Mouse (Mus musculus) hindbrain, postnatal 0 days (tissue): ENCODE results near the gene Got1. TPM values are rescaled to one million over a fixed set of nuclear protein-coding genes. Genes with fewer than 3 reads are reported as not detected.

Experiments used
- ATAC-seq: fragments of 200-750 bp; cut with Nextera tagmentation; 2 replicates; pipeline ENCODE4 v1.8.0; 2017; ENCODE audit warnings: mild to moderate bottlenecking, moderate TSS enrichment, moderate library complexity
- DNase-seq: peaks from one replicate; pipeline ENCODE4 v3.0.0-alpha.2; 2015; ENCODE audit warnings: low spot score
- H3K27ac ChIP-seq: fragments of 300-500 bp; sonication (generic); 2 replicates; pipeline ENCODE4 v1.5.1; 2014; ENCODE audit warnings: mild to moderate bottlenecking
- H3K27me3 ChIP-seq: fragments of 300-500 bp; sonication (generic); 2 replicates; pipeline ENCODE4 v1.6.1; 2014; ENCODE audit warnings: low read length, mixed read lengths; ENCODE audit not compliant: insufficient read depth
- H3K36me3 ChIP-seq: fragments of 300-500 bp; sonication (generic); 2 replicates; pipeline ENCODE4 v1.6.1; 2014; ENCODE audit warnings: low read length, mixed read lengths; ENCODE audit not compliant: insufficient read depth
- H3K4me1 ChIP-seq: fragments of 300-500 bp; sonication (generic); 2 replicates; pipeline ENCODE4 v1.6.1; 2014; ENCODE audit warnings: antibody characterized with exemption, low read length, mixed read lengths; ENCODE audit not compliant: insufficient read depth
- H3K4me2 ChIP-seq: fragments of 300-500 bp; sonication (generic); 2 replicates; pipeline ENCODE4 v1.6.1; 2014; ENCODE audit warnings: low read depth, mild to moderate bottlenecking, low read length, moderate library complexity, mixed read lengths
- H3K4me3 ChIP-seq: fragments of 300-500 bp; sonication (generic); 2 replicates; pipeline ENCODE4 v1.5.1; 2014; ENCODE audit warnings: low read length
- H3K9ac ChIP-seq: fragments of 300-500 bp; sonication (generic); replicated peaks from 2 replicates; pipeline ENCODE4 v1.6.1; 2014; ENCODE audit warnings: mild to moderate bottlenecking, low read length, moderate library complexity, mixed read lengths
- H3K9me3 ChIP-seq: fragments of 300-500 bp; sonication (generic); 2 replicates; pipeline ENCODE4 v1.6.1; 2016; ENCODE audit warnings: low read length, mixed read lengths
- CTCF ChIP-seq: IDR thresholded peaks from 2 replicates; pipeline ENCODE4 v1.5.1; 2016; ENCODE audit warnings: antibody characterized with exemption, control low read depth, low read depth
- WGBS: fragments of 180-500 bp; shearing (Covaris S2); extraction: QIAGEN DNeasy Blood & Tissue Kit; methylation state at CpG from one replicate; pipeline ENCODE4 v1.1.7; 2014; 5-methylcytosine and 5-hydroxymethylcytosine counted together
- polyA plus RNA-seq: library from polyadenylated mRNA; unstranded; fragments of >200 nt; fragmentation: Nextera tagmentation; extraction: Ambion mirVana; gene quantifications from 2 replicates; pipeline ENCODE4 v1.2.1, GENCODE M21; 2015
- total RNA-seq: library from RNA; depleted of rRNA; stranded (reverse); fragments of >200 nt; gene quantifications from 2 replicates; pipeline ENCODE4 v1.2.3, GENCODE M21; 2014

Gene Got1
- total and polyA plus RNA-seq, 2 experiments from 2014 or later, result 132 to 136 TPM

- Histone ChIP-seq H3K4me2 (no peak overlapping the region), H3K4me3 (no peak overlapping the region), H3K36me3 (peaks cover 16% of the 10 kb centered on the region; the same call in 1 of the 2 replicates), H3K9ac (no peak overlapping the region), H3K27me3 (no peaks in the 10 kb centered on the region), H3K4me1 (no peaks in the 10 kb centered on the region), H3K27ac (no peak overlapping the region), H3K9me3 (no peaks in the 10 kb centered on the region)
- no peak for TF ChIP-seq CTCF
- ATAC-seq (no peak), DNase-seq (no peak)
- 59% methylated on average over 6 of the region's 6 CpGs for WGBS
Observed at GRCm38 (mm10) chr19:43517320-43517719, 7.1 kb downstream of the Got1 start.

GRCm38 (mm10) chr19:43516397-43517035 lies 7.9 kb downstream of the Got1 start:
- no peaks in the 10 kb centered on the region for H3K4me1 ChIP-seq
- DNase-seq, result no peak

GRCm38 (mm10) chr19:43515668-43516396 lies 8.6 kb downstream of the Got1 start:
- H3K27me3 ChIP-seq, result no peaks in the 10 kb centered on the region
- H3K27ac ChIP-seq, result no peak overlapping the region
- H3K9ac ChIP-seq, result no peak overlapping the region
- H3K4me2 ChIP-seq, result no peak overlapping the region
- H3K36me3 ChIP-seq, result peaks cover 25% of the 10 kb centered on the region; the same call in 1 of the 2 replicates
- 92% methylated on average over 23 of the region's 23 CpGs for WGBS
- ATAC-seq, result no peak
- no peak for DNase-seq
- no peaks in the 10 kb centered on the region for H3K9me3 ChIP-seq
- no peak overlapping the region for H3K4me3 ChIP-seq
- H3K4me1 ChIP-seq, result no peaks in the 10 kb centered on the region
- no peak for TF ChIP-seq CTCF

More at GRCm38 (mm10) chr19:43516397-43517035, 7.9 kb downstream of the Got1 start:
- Histone ChIP-seq H3K9me3 (no peaks in the 10 kb centered on the region), H3K27ac (no peak overlapping the region), H3K36me3 (peaks cover 18% of the 10 kb centered on the region; the same call in 1 of the 2 replicates), H3K4me3 (no peak overlapping the region), H3K9ac (no peak overlapping the region), H3K4me2 (no peak overlapping the region), H3K27me3 (no peaks in the 10 kb centered on the region)
- no peak for TF ChIP-seq CTCF
- 83% methylated on average over 14 of the region's 14 CpGs for WGBS
- no peak for ATAC-seq

- WGBS, result 96% methylated on average over 8 of the region's 8 CpGs
- Histone ChIP-seq H3K36me3 (peaks cover 25% of the 10 kb centered on the region; the same call in 1 of the 2 replicates), H3K4me2 (no peak overlapping the region), H3K27ac (no peak overlapping the region), H3K9me3 (no peaks in the 10 kb centered on the region), H3K4me3 (no peak overlapping the region), H3K9ac (no peak overlapping the region), H3K4me1 (no peaks in the 10 kb centered on the region), H3K27me3 (no peaks in the 10 kb centered on the region)
- ATAC-seq (no peak), DNase-seq (no peak)
- TF ChIP-seq CTCF, result no peak
Observed at GRCm38 (mm10) chr19:43513874-43514273, 10.5 kb downstream of the Got1 start.

GRCm38 (mm10) chr19:43511621-43512620 lies 12.5 kb downstream of the Got1 start:
- Histone ChIP-seq H3K36me3 (peaks cover 25% of the 10 kb centered on the region; the same call in 1 of the 2 replicates), H3K27ac (no peak overlapping the region), H3K4me1 (no peaks in the 10 kb centered on the region), H3K9me3 (no peaks in the 10 kb centered on the region), H3K4me3 (no peak overlapping the region), H3K9ac (no peak overlapping the region), H3K4me2 (no peak overlapping the region), H3K27me3 (no peaks in the 10 kb centered on the region)
- 82% methylated on average over 22 of the region's 22 CpGs for WGBS
- ATAC-seq, result no peak
- no peak for TF ChIP-seq CTCF
- DNase-seq, result no peak

GRCm38 (mm10) chr19:43510436-43511220 lies 13.8 kb downstream of the Got1 start:
- Histone ChIP-seq H3K4me3 (no peak overlapping the region), H3K9ac (no peak overlapping the region), H3K4me1 (no peaks in the 10 kb centered on the region), H3K9me3 (no peaks in the 10 kb centered on the region), H3K36me3 (peaks cover 32% of the 10 kb centered on the region; the same call in 1 of the 2 replicates), H3K4me2 (no peak overlapping the region), H3K27me3 (no peaks in the 10 kb centered on the region), H3K27ac (no peak overlapping the region)
- no peak for ATAC-seq
- TF ChIP-seq CTCF, result no peak
- DNase-seq, result no peak
- 92% methylated on average over 14 of the region's 14 CpGs for WGBS
